Mouse (Mus musculus) thymus, postnatal 14 days (tissue): Measurements from ENCODE around the gene Slc9a3r2.

ENCODE experiments used
- DNase-seq: peaks from one replicate; pipeline ENCODE4 v3.0.0; 2021

Slc9a3r2 gene

GRCm38 (mm10) chr17:24591695-24592094 lies 58.4 kb downstream of the Slc9a3r2 start:
- no peak for DNase-seq

GRCm38 (mm10) chr17:24590943-24591342 lies 59.2 kb downstream of the Slc9a3r2 start:
- no peak for DNase-seq
